Mouse (Mus musculus): ENCODE measurements around the gene Myog. TPM values are rescaled to one million over a fixed set of nuclear protein-coding genes. Genes with fewer than 3 reads are reported as not detected.

Myog gene
- total RNA-seq (2014; rRNA removed) (0.08 and 0.29 TPM in 2 replicates), polyA plus RNA-seq (2015; fragmentation: Nextera tagmentation; extraction: Ambion mirVana) (0.19 and 0.28 TPM in 2 replicates)

- Histone ChIP-seq H3K36me3 (ENCODE audit: insufficient read depth) (no peaks in the 10 kb centered on the region), H3K9me3 (ENCODE audit: low read length) (no peaks in the 10 kb centered on the region), H3K27me3 (ENCODE audit: insufficient read depth, low read length) (no peaks in the 10 kb centered on the region), H3K4me3 (ENCODE audit: low read depth, low read length) (no peak within 1 kb of the TSS), H3K4me2 (ENCODE audit: low read depth) (no peak within 1 kb of the TSS), H3K4me1 (ENCODE audit: insufficient read depth) (no peaks in the 10 kb centered on the region), H3K27ac (ENCODE audit: low read depth, low read length) (no peak within 1 kb of the TSS), H3K9ac (no peak within 1 kb of the TSS)
- no peak for ATAC-seq
- no peak for DNase-seq
- no peak for TF ChIP-seq CTCF (IDR thresholded peaks at IDR 0.05; ENCODE audit: low read depth)
- 53% methylated on average over 11 of the region's 11 CpGs for WGBS
Observed at GRCm38 (mm10) chr1:134289598-134290099, at the start of gene Myog. Gene Myog (plus strand): TSS chr1:134289989.

GRCm38 (mm10) chr1:134240701-134241100 is 49.1 kb upstream of the Myog start:
- DNase-seq (no peak), ATAC-seq (no peak)
- Histone ChIP-seq H3K9ac (no peak overlapping the region), H3K4me3 (ENCODE audit: low read depth, low read length) (no peak overlapping the region), H3K36me3 (ENCODE audit: insufficient read depth) (no peaks in the 10 kb centered on the region), H3K4me2 (ENCODE audit: low read depth) (no peak overlapping the region), H3K27me3 (ENCODE audit: insufficient read depth, low read length) (0 out of 2 replicates have a peak, but pooled peaks cover 5% of the 10 kb centered on the region), H3K9me3 (ENCODE audit: low read length) (no peaks in the 10 kb centered on the region), H3K4me1 (ENCODE audit: insufficient read depth) (peaks cover 6% of the 10 kb centered on the region; the same call in 1 of the 2 replicates), H3K27ac (ENCODE audit: low read depth, low read length) (no peak overlapping the region)
- TF ChIP-seq CTCF (IDR thresholded peaks at IDR 0.05; ENCODE audit: low read depth) = no peak
- 87% methylated on average over 9 of the region's 9 CpGs for WGBS

GRCm38 (mm10) chr1:134241298-134241697 is 48.5 kb upstream of the Myog start:
- TF ChIP-seq CTCF (IDR thresholded peaks at IDR 0.05; ENCODE audit: low read depth) = no peak
- Histone ChIP-seq H3K27ac (ENCODE audit: low read depth, low read length) (no peak overlapping the region), H3K4me1 (ENCODE audit: insufficient read depth) (peaks cover 6% of the 10 kb centered on the region; the same call in 1 of the 2 replicates), H3K27me3 (ENCODE audit: insufficient read depth, low read length) (0 out of 2 replicates have a peak, but pooled peaks cover 3% of the 10 kb centered on the region), H3K36me3 (ENCODE audit: insufficient read depth) (no peaks in the 10 kb centered on the region), H3K9ac (no peak overlapping the region), H3K4me2 (ENCODE audit: low read depth) (no peak overlapping the region), H3K9me3 (ENCODE audit: low read length) (no peaks in the 10 kb centered on the region), H3K4me3 (ENCODE audit: low read depth, low read length) (no peak overlapping the region)
- WGBS = 65% methylated on average over 8 of the region's 8 CpGs
- DNase-seq (no peak), ATAC-seq (no peak)

- Histone ChIP-seq H3K9ac (no peak overlapping the region), H3K4me3 (ENCODE audit: low read depth, low read length) (no peak overlapping the region), H3K36me3 (ENCODE audit: insufficient read depth) (no peaks in the 10 kb centered on the region), H3K4me2 (ENCODE audit: low read depth) (no peak overlapping the region), H3K27me3 (ENCODE audit: insufficient read depth, low read length) (no peaks in the 10 kb centered on the region), H3K4me1 (ENCODE audit: insufficient read depth) (peaks cover 6% of the 10 kb centered on the region; the same call in 1 of the 2 replicates), H3K27ac (ENCODE audit: low read depth, low read length) (no peak overlapping the region), H3K9me3 (ENCODE audit: low read length) (no peaks in the 10 kb centered on the region)
- ATAC-seq = no peak
- no peak for TF ChIP-seq CTCF (IDR thresholded peaks at IDR 0.05; ENCODE audit: low read depth)
- WGBS = 73% methylated on average over 2 of the region's 2 CpGs
- no peak for DNase-seq
Observed at GRCm38 (mm10) chr1:134242286-134242685, 47.5 kb upstream of the Myog start.

- H3K27me3 ChIP-seq (ENCODE audit: insufficient read depth, low read length) = no peaks in the 10 kb centered on the region
- no peak for TF ChIP-seq CTCF (IDR thresholded peaks at IDR 0.05; ENCODE audit: low read depth)
- no peaks in the 10 kb centered on the region for H3K9me3 ChIP-seq (ENCODE audit: low read length)
- H3K4me3 ChIP-seq (ENCODE audit: low read depth, low read length) = no peak overlapping the region
- no peak overlapping the region for H3K27ac ChIP-seq (ENCODE audit: low read depth, low read length)
- no peaks in the 10 kb centered on the region for H3K36me3 ChIP-seq (ENCODE audit: insufficient read depth)
- no peak overlapping the region for H3K4me2 ChIP-seq (ENCODE audit: low read depth)
- no peak overlapping the region for H3K9ac ChIP-seq
- DNase-seq (no peak), ATAC-seq (no peak)
- H3K4me1 ChIP-seq (ENCODE audit: insufficient read depth) = peaks cover 6% of the 10 kb centered on the region; the same call in 1 of the 2 replicates
- 80% methylated on average over 6 of the region's 6 CpGs for WGBS
Observed at GRCm38 (mm10) chr1:134243505-134243904, 46.3 kb upstream of the Myog start.

GRCm38 (mm10) chr1:134243948-134244914 is 45.6 kb upstream of the Myog start:
- peak; percentile 96 for TF ChIP-seq CTCF (IDR thresholded peaks at IDR 0.05; ENCODE audit: low read depth)
- Histone ChIP-seq H3K27ac (ENCODE audit: low read depth, low read length) (no peak overlapping the region), H3K4me2 (ENCODE audit: low read depth) (peak overlapping the region; percentile 47), H3K36me3 (ENCODE audit: insufficient read depth) (no peaks in the 10 kb centered on the region), H3K4me3 (ENCODE audit: low read depth, low read length) (peak overlapping the region; percentile 2; the same call in 1 of the 2 replicates), H3K27me3 (ENCODE audit: insufficient read depth, low read length) (no peaks in the 10 kb centered on the region), H3K4me1 (ENCODE audit: insufficient read depth) (peaks cover 6% of the 10 kb centered on the region; the same call in 1 of the 2 replicates), H3K9ac (peak overlapping the region; percentile 7; the same call in 1 of the 2 replicates), H3K9me3 (ENCODE audit: low read length) (no peaks in the 10 kb centered on the region)
- peak; percentile 90 for DNase-seq
- peak; percentile 96 for ATAC-seq
- 25% methylated on average over 35 of the region's 35 CpGs for WGBS

All from forebrain, postnatal 0 days (tissue).